Mouse (Mus musculus): ENCODE data around the gene Mug1. TPM values are rescaled to one million over a fixed set of nuclear protein-coding genes. Genes with fewer than 3 reads are reported as not detected.
A peak's percentile ranks its signal among the peaks of the same experiment; 100 is the strongest.
"Not testable (repeated sequence)": the region's sequence is repeated elsewhere in the genome, so short reads cannot be mapped to it uniquely, and the experiment has no call there.

Gene Mug1
- not detected for total RNA-seq (2021)
- long read RNA-seq, experiment 1: 0 reads
- long read RNA-seq, experiment 2: 0 reads

DNA sequence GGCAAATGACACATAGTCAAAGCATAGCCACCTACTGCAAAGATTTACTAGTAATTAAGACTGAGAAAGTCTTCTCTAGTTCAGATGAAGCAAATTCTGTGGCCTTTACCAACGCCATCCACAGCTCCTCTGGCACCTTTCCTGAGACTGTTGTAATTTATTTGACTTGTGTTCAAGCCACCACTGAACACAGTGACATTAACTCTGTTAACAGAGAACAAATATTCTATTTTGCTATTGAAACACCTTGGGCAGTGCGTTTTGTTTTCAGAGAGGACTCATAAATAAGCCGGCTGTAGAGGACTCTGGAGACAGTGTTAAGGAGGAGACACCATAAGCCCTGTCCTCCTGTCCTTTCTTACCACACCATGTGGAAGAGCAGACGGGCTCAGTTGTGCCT, at the start of gene Mug1:
Gene Mug1 (plus strand): TSS at position 271 of the 400 bp plus-strand sequence.
- DNase-seq: not testable (repeated sequence)

DNA sequence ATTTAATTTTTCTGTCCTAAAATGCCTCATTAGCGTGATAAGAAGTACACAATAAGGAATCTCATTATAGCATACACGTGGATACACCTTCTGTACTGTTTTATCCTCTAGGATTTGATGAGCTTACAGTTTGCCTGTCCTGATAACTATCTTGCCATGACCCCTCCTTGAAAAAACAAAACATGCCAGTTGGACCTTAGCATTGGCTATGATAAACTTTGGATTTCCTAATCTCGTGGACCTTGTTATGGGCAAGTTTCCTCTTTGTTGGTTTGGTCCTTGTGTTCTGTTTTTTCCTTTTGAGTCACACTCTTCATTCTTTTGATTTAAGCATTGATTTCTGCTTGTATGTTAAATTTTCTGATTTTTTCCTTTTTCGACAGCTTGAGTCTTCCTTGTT, 10.3 kb upstream of the Mug1 start:
- DNase-seq: no peak

DNA sequence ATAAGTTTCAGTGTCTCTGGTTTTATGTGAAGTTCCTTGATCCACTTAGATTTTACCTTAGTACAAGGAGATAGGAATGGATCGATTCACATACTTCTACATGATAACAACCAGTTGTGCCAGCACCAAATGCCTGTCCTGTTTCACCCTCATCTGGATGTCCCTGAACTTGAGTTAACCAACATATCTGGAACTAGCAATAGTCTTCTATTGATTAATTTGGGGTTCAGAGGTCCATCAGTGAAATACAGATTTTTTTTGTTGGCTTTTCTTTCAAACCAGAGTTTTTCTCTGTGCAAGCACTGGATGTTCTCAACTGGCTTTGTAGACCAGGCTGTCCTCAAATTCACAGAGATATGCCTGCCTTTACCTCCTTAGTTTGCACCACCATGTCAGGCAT, 2.0 kb upstream of the Mug1 start:
- no peak for DNase-seq

DNA sequence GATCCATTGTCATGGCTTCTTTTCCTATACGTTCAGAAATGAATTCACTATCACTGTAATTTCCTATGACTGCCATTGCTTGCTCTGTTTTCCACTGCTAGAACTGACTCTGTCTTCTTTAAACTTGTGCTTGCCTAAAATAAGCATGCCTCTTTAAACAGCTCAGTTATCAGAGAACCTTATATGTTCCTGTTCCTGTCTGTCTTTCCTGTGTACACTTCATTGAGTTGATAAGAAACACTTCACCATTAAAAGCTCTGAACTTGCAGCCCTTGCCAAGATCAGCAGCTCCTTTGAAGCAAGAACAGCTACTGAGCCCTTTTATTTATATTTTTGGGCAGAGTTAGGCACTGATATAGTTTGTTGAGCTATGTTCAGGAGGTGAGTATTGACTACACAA, 10.0 kb downstream of the Mug1 start:
- peak; percentile 2 to 12 for DNase-seq

Other genes starting within 250 kb of the Mug1 start
- under 1 TPM; 0.62 to 0.98 TPM for gene A2m, start 203.2 kb upstream of the Mug1 start, total RNA-seq (2021)
- not detected for gene Gm7298, start 105.6 kb upstream of the Mug1 start, total RNA-seq (2021)
- not detected for gene Mug2, start 168.2 kb downstream of the Mug1 start, total RNA-seq (2021)